Mouse (Mus musculus) neural tube, embryonic 12.5 days (tissue): Measurements from ENCODE around the gene Zfp605. TPM values are rescaled to one million over a fixed set of nuclear protein-coding genes. Genes with fewer than 3 reads are reported as not detected.
"Not testable (repeated sequence)": the region's sequence is repeated elsewhere in the genome, so short reads cannot be mapped to it uniquely, and the experiment has no call there.

Experiments used
- ATAC-seq: fragments of 200-750 bp; cut with Nextera tagmentation; 2 replicates; pipeline ENCODE4 v1.8.0; 2017; ENCODE audit warnings: low read depth, mild to moderate bottlenecking, moderate TSS enrichment, moderate library complexity; ENCODE audit not compliant: low FRiP score
- H3K27ac ChIP-seq: fragments of 300-500 bp; sonication (generic); 2 replicates; pipeline ENCODE4 v1.5.1; 2016
- H3K27me3 ChIP-seq: fragments of 300-500 bp; sonication (generic); replicated peaks from 2 replicates; pipeline ENCODE4 v1.6.1; 2016; ENCODE audit warnings: mild to moderate bottlenecking
- H3K36me3 ChIP-seq: fragments of 300-500 bp; sonication (generic); 2 replicates; pipeline ENCODE4 v1.6.1; 2016; ENCODE audit warnings: mild to moderate bottlenecking
- H3K4me1 ChIP-seq: fragments of 300-500 bp; sonication (generic); 2 replicates; pipeline ENCODE4 v1.6.1; 2016
- H3K4me2 ChIP-seq: fragments of 300-500 bp; sonication (generic); replicated peaks from 2 replicates; pipeline ENCODE4 v1.6.1; 2016; ENCODE audit warnings: mild to moderate bottlenecking
- H3K4me3 ChIP-seq: fragments of 300-500 bp; sonication (generic); 2 replicates; pipeline ENCODE4 v1.5.1; 2016
- H3K9ac ChIP-seq: fragments of 300-500 bp; sonication (generic); 2 replicates; pipeline ENCODE4 v1.6.1; 2016; ENCODE audit warnings: mild to moderate bottlenecking
- H3K9me3 ChIP-seq: fragments of 300-500 bp; sonication (generic); 2 replicates; pipeline ENCODE4 v1.6.1; 2016; ENCODE audit warnings: mild to moderate bottlenecking
- WGBS: fragments of 180-500 bp; shearing (Covaris S2); methylation state at CpG from one replicate; pipeline ENCODE4 v1.1.7; 2016; 5-methylcytosine and 5-hydroxymethylcytosine counted together
- polyA plus RNA-seq: library from polyadenylated mRNA; unstranded; fragments of >200 nt; fragmentation: Nextera tagmentation; extraction: Ambion mirVana; gene quantifications from 2 replicates; pipeline ENCODE4 v1.2.1, GENCODE M21; 2016

Zfp605 gene
- polyA plus RNA-seq: 9.3 and 14.0 TPM in 2 replicates

DNA sequence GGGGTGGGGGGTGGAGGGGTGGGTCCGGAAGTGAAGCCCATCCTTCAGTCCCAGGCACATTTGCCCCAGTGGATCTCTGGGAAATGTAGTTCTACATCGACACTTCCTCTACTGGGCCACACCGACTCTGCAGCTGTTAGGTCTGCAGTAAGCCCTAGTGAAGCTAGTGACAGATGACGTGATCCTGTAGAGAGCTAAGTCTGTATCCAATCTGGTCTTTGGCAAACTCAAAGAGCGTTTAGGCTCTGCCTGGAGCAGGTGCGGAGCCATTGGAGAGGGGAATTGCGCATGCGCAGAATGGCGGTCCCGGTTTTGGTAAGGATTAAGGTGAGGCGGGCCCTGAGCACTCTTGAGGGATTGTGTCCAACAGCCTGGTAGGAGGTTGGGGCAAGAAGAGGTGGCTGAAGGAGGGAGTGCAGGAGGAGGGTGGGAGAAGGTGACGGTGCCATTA lies at the start of gene Zfp605:
TSS of gene Zfp605 (plus strand) at position 102 of the 451 bp plus-strand sequence.
- H3K27ac ChIP-seq: peak within 1 kb of the TSS; percentile 61
- peak within 1 kb of the TSS; percentile 51 for H3K4me3 ChIP-seq
- H3K9ac ChIP-seq: peak within 1 kb of the TSS; percentile 56
- H3K4me2 ChIP-seq: peak within 1 kb of the TSS; percentile 75
- peaks cover 39% of the 10 kb centered on the region for H3K36me3 ChIP-seq
- H3K27me3 ChIP-seq: no peaks in the 10 kb centered on the region
- H3K9me3 ChIP-seq: no peaks in the 10 kb centered on the region
- peak; percentile 54 for ATAC-seq
- 1% methylated on average over 12 of the region's 12 CpGs for WGBS
- H3K4me1 ChIP-seq: peaks cover 13% of the 10 kb centered on the region

DNA sequence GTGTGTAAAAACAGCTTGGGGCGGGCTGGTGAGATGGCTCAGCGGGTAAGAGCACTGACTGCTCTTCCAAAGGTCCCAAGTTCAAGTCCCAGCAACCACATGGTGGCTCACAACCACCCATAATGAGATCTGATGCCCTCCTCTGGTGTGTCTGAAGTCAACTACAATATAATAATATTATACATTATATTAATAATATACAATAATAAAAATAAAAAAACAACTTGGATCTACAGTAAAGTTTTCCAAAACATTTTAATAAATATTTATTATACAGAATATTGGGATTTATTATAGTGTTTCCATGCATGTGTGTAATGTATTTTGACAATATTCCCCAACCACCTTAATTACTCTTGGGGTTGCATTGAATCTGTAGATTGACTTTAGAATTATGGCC lies 37.5 kb upstream of the Zfp605 start, which contains the start of gene Gm17655:
TSS of gene Gm17655 (minus strand) at position 101 of the 400 bp plus-strand sequence.
- 100% methylated on average over 2 of the region's 2 CpGs for WGBS
- H3K27ac ChIP-seq, H3K4me3 ChIP-seq, H3K36me3 ChIP-seq, H3K27me3 ChIP-seq, H3K9ac ChIP-seq, H3K4me1 ChIP-seq, ATAC-seq, H3K4me2 ChIP-seq: not testable (repeated sequence)
- H3K9me3 ChIP-seq: peaks cover 21% of the 10 kb centered on the region

DNA sequence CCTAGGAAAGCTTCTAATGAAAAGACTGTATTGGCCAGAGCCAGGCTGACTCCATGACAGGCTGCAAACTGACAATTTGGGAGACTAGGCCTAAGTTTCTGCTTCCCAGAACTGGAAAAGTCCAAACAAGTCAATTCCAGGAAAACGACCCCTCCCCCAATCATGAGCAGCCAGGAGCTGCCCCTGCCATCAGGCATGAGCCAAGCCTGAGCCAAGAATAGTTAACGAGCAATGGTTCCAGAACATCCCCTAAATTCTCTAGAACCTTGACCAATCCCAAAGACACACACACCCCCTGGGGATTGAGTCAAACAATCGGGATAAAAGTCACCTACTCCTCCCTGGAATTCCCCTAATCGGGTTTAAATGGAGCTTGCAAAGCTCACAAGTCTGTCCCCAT lies 26.9 kb upstream of the Zfp605 start:
- H3K4me3 ChIP-seq: no peak overlapping the region
- H3K36me3 ChIP-seq: 0 out of 2 replicates have a peak, but pooled peaks cover 7% of the 10 kb centered on the region
- H3K9me3 ChIP-seq: peaks cover 16% of the 10 kb centered on the region
- H3K4me2 ChIP-seq: no peak overlapping the region
- H3K4me1 ChIP-seq: no peaks in the 10 kb centered on the region
- WGBS: 82% methylated on average over 4 of the region's 4 CpGs
- H3K9ac ChIP-seq: no peak overlapping the region
- H3K27ac ChIP-seq: no peak overlapping the region
- no peaks in the 10 kb centered on the region for H3K27me3 ChIP-seq
- ATAC-seq: no peak

DNA sequence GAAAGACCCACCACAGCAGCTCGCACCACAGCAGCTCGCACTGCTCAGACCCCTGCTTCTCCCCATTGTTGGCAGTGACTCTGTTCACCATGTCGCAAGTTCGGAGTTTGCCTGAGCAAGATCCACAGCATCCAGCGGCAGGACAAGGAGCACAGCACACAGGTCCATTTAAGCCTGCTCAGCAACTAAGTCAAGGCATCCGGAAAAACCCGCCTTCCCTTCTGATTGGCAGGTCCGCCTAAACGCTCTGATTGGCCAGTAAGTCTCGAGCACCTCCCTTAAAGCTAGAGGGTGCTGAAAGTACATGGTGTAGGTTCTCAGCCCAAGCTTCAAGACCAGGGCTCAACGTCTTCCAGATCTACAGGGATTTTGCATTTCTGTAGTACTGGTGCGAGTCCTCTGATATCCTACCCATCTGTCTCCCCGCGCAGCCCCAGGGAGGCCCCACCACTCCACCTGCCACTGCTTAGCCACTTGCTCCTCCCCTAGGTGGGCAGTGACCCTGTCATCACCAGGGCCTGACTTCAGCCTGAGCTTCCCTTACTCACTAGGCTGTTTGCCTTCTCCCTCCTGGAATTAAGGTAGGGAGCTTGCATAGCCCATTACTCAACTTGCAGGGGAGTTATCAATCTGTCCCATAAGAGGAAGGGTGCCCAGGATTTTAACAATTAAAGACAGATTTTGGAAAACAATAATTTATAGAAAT lies 23.6 kb upstream of the Zfp605 start:
- H3K27me3 ChIP-seq: no peaks in the 10 kb centered on the region
- H3K9ac ChIP-seq: no peak overlapping the region
- H3K9me3 ChIP-seq: no peaks in the 10 kb centered on the region; the same call in 1 of the 2 replicates
- no peak for ATAC-seq
- no peaks in the 10 kb centered on the region for H3K4me1 ChIP-seq
- 35% methylated on average over 14 of the region's 14 CpGs for WGBS
- H3K4me2 ChIP-seq: no peak overlapping the region
- no peak overlapping the region for H3K4me3 ChIP-seq
- H3K27ac ChIP-seq: no peak overlapping the region
- no peaks in the 10 kb centered on the region for H3K36me3 ChIP-seq

DNA sequence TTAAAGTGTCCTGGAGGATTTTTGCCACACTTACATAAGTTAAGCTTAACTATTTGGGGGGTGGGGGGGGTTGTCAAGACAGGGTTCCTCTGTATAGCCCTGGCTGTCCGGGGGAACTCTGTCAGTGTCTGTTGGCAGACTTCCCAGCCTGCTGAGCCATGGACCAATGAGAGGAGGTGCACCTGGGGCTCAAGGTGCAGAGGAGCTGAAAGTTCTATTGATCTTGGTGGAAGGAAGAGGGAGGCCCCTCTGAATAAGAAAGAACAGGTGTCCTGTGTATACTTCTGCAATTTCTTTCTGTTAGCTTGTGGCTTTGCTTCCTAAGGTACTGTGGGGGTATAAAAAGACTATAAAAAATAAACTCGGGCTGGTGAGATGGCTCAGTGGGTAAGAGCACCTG lies 18.3 kb upstream of the Zfp605 start:
- WGBS: 87% methylated on average over 2 of the region's 2 CpGs
- Histone ChIP-seq H3K9ac (no peak overlapping the region), H3K4me3 (no peak overlapping the region), H3K4me1 (no peaks in the 10 kb centered on the region), H3K27ac (no peak overlapping the region), H3K36me3 (no peaks in the 10 kb centered on the region), H3K9me3 (no peaks in the 10 kb centered on the region), H3K4me2 (no peak overlapping the region), H3K27me3 (no peaks in the 10 kb centered on the region)
- ATAC-seq: no peak

DNA sequence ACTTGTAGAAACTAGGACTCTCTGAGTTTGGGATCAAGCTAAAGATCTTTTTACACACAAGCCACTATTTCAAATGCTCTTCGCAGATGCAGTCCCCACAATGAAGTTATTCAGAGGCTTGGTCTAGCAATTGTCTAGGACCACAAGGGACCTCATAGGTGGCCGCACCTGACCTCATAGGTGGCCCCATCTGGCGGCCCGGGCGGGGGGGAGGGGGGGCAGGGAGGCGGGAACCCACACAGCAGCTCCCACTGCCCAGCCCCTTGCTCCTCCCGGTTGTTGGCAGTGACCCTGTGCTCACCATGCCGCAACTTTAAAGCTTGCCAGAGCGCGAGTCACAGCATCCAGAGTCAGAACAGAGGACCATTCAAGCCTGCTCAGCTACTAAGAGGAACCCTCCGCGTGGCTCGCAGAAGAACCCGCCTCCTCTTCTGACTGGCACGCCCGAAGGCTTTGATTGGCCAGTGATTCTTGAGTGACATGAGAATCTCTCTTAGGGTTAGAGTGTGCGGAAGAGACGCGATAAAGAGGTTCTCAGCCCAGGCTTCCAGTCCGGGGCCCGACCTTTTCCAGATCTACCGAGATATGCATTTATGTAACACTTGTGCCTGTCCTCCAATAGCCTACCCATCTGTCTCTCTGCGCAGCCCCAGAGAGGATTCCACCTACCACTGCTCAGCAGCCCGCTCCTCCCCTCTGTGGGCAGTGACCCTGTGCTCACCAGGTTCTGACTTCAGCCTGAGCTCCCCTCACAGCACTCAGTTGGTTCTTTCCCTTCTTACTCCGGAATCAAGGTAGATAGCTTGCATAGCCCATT lies 15.7 kb upstream of the Zfp605 start, which contains the start of gene Gm35315:
TSS of gene Gm35315 (minus strand) at position 391 of the 817 bp plus-strand sequence.
- Histone ChIP-seq H3K36me3 (no peaks in the 10 kb centered on the region), H3K27me3 (no peaks in the 10 kb centered on the region), H3K9me3 (no peaks in the 10 kb centered on the region), H3K4me2 (peak within 1 kb of the TSS; percentile 77), H3K9ac (peak within 1 kb of the TSS; percentile 66), H3K27ac (0 out of 2 replicates have a peak within 1 kb of the TSS, but pooled peaks have one; percentile 26), H3K4me1 (no peaks in the 10 kb centered on the region), H3K4me3 (peak within 1 kb of the TSS; percentile 51)
- 2% methylated on average over 25 of the region's 25 CpGs for WGBS
- peak; percentile 95 for ATAC-seq

DNA sequence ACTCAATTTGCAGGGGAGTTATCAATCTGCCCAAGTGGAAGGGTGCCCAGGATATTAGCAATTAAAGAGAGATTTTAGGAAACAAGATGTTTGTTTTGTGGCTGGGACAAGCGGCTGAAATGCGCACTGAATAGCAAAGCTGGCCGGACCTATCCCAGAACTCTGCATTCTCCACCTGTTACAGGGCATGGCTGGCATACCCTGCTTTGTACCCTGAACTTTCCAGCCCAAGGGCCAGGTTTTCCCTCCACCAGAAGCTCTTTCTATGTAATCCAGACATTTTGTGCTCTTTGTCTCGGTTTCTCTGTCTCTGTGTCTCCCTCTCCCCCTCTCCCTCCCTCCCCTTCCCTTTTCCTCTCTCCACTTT lies 15.1 kb upstream of the Zfp605 start:
- Histone ChIP-seq H3K4me2 (peak overlapping the region; percentile 77), H3K4me1 (no peaks in the 10 kb centered on the region), H3K9ac (peak overlapping the region; percentile 66; the same call in 1 of the 2 replicates), H3K4me3 (peak overlapping the region; percentile 51), H3K27ac (no peak overlapping the region), H3K9me3 (no peaks in the 10 kb centered on the region), H3K36me3 (no peaks in the 10 kb centered on the region), H3K27me3 (no peaks in the 10 kb centered on the region)
- peak; percentile 43 for ATAC-seq
- WGBS: 10% methylated on average over 4 of the region's 4 CpGs

DNA sequence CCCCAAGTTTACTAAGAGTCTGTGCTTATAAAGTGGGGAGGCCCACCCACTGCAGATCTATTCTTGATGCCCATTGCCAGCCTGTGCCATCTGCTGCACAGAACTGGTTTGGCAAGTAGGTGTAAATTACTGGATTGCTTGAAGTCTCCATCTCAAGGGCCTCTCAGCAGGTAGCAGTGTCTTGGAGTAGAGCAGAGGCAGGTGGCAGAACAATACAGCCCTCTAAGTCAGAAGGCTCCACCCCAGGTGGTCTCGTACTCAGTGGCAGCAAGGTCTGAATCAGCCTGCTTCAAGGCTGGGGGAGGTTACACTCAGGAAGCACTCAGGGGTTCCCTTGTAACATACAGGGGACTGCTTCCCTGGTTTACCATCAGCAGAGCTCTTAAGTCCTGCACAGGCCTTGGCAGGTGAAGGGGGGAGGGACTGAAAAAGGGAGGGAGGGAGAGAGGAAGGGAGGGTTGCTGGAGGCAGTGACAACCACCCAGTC lies 10.9 kb upstream of the Zfp605 start:
- 26% methylated on average over 1 of the region's 1 CpGs for WGBS
- peaks cover 14% of the 10 kb centered on the region for H3K36me3 ChIP-seq
- H3K4me1 ChIP-seq: peaks cover 21% of the 10 kb centered on the region
- H3K27me3 ChIP-seq: peaks cover 5% of the 10 kb centered on the region; the same call in 1 of the 2 replicates
- no peak overlapping the region for H3K9ac ChIP-seq
- no peak overlapping the region for H3K4me3 ChIP-seq
- no peaks in the 10 kb centered on the region for H3K9me3 ChIP-seq
- H3K4me2 ChIP-seq: no peak overlapping the region
- H3K27ac ChIP-seq: no peak overlapping the region
- ATAC-seq: no peak

DNA sequence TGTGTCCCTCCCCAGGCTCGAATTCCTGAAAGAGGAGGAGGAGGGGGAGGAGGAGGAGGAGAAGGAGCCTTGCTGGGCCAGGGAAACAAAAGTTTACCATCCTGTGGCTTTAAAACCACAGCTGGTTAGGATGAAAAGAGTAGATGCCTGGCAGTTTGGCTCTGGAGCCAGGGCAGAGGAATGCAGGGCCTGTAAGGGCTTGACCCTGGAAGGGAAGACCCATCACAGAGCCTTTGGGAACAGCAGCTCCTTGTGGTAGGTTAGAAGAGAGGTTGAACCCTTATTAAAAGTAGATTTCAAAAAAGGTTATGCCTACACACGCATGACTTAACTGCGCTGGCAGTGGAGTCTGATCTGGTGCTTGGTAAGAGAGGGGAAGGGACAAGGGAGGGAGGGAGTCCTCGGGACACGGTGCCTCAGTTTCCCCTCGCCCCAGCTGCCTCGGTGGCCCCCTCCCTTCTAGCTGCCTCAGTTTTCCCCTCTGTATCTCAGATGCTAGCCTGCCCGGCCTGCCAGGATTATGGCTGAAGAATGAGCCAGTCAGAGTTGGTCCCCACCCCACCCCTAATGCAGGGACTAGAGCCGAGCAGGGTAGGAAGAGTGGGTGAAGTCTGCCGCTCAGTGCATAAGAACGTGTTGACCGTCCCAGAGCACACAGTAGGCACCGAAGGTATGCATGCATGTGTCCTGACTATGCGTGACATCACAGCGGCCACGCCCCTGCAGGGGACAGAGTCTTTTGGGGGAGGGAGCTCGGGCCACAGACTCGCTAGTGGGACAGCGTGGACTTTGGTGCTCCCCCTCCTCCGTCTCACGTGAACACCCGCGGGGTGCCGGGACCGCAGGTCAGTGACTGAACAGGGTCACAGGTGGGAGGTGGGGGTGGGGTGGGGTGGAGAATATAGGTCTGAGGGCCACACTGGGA lies 10.0 kb upstream of the Zfp605 start, which contains the start of gene Plcxd1:
TSS of gene Plcxd1 (plus strand) at position 314 of the 925 bp plus-strand sequence.
- H3K9ac ChIP-seq: no peak within 1 kb of the TSS
- H3K27me3 ChIP-seq: peaks cover 5% of the 10 kb centered on the region; the same call in 1 of the 2 replicates
- peak within 1 kb of the TSS; percentile 23; the same call in 1 of the 2 replicates for H3K4me3 ChIP-seq
- no peaks in the 10 kb centered on the region for H3K9me3 ChIP-seq
- H3K4me1 ChIP-seq: peaks cover 21% of the 10 kb centered on the region
- H3K27ac ChIP-seq: no peak within 1 kb of the TSS
- peaks cover 22% of the 10 kb centered on the region for H3K36me3 ChIP-seq
- whole genome bisulfite sequencing: 6% methylated on average over 25 of the region's 25 CpGs
- H3K4me2 ChIP-seq: peak within 1 kb of the TSS; percentile 64
- peak; percentile 6; the same call in 1 of the 2 replicates for ATAC-seq

DNA sequence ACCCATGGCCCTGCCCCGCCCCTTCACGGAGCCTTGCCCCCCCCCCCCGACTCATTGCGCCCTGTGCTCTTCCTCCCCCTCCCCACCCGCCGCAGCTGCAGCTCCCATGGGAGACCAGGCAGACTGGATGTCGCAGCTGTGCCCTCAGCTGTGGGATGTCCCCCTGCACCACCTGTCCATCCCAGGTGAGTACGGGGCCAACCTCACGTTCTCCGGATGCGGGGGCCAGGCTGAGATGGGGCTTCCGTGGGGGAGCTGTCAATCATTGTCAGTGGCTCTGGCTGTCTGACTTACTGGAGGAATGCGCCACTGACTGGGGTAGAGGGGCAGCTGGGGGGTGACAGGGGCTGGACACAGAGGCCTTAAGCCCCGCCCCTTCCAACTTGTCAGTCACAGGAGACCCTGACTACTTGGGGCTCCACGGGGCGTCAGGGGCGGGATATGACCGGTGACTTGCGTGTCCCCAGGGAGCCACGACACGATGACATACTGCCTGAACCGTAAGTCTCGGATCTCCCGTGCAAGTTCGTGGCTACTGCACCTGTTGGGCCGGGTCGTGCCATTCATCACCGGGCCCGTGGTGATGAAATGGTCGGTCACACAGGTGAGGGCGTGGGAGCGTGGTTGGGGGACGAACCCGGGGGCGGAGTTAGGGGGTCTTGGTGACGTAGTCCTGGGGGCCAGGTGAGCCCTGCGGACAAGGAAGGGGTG lies 8.8 kb upstream of the Zfp605 start:
- peak; percentile 32 for ATAC-seq
- Histone ChIP-seq H3K36me3 (peaks cover 34% of the 10 kb centered on the region), H3K27ac (no peak overlapping the region), H3K4me2 (peak overlapping the region; percentile 64), H3K27me3 (peaks cover 5% of the 10 kb centered on the region; the same call in 1 of the 2 replicates), H3K4me3 (peak overlapping the region; percentile 23), H3K9ac (0 out of 2 replicates have a peak overlapping the region, but pooled peaks have one; percentile 29), H3K4me1 (peaks cover 24% of the 10 kb centered on the region), H3K9me3 (no peaks in the 10 kb centered on the region)
- WGBS: 1% methylated on average over 37 of the region's 37 CpGs
